Mouse (Mus musculus) stomach, postnatal 0 days (tissue): ENCODE measurements around the gene Gpatch2. TPM values are rescaled to one million over a fixed set of nuclear protein-coding genes. Genes with fewer than 3 reads are reported as not detected.

Source experiments
- ATAC-seq: fragments of 200-750 bp; cut with Nextera tagmentation; 2 replicates; pipeline ENCODE4 v1.8.0; 2017; ENCODE audit not compliant: low FRiP score, low TSS enrichment
- DNase-seq: peaks from one replicate; pipeline ENCODE4 v3.0.0-alpha.2; 2016; ENCODE audit warnings: low spot score
- H3K27ac ChIP-seq: fragments of 300-500 bp; sonication (generic); replicated peaks from 2 replicates; pipeline ENCODE4 v1.5.1; 2014; ENCODE audit warnings: mild to moderate bottlenecking, control low read depth
- H3K27me3 ChIP-seq: fragments of 300-500 bp; sonication (generic); 2 replicates; pipeline ENCODE4 v1.6.1; 2014; ENCODE audit warnings: low read length; ENCODE audit not compliant: control insufficient read depth, insufficient read depth
- H3K36me3 ChIP-seq: fragments of 300-500 bp; sonication (generic); 2 replicates; pipeline ENCODE4 v1.6.1; 2014; ENCODE audit warnings: low read length, mixed read lengths; ENCODE audit not compliant: control insufficient read depth, insufficient read depth
- H3K4me1 ChIP-seq: fragments of 300-500 bp; sonication (generic); replicated peaks from 2 replicates; pipeline ENCODE4 v1.6.1; 2014; ENCODE audit warnings: antibody characterized with exemption; ENCODE audit not compliant: control insufficient read depth, insufficient read depth
- H3K4me2 ChIP-seq: fragments of 300-500 bp; sonication (generic); replicated peaks from 2 replicates; pipeline ENCODE4 v1.6.1; 2014; ENCODE audit warnings: low read depth, mild to moderate bottlenecking, control low read depth, moderate library complexity
- H3K4me3 ChIP-seq: fragments of 300-500 bp; sonication (generic); 2 replicates; pipeline ENCODE4 v1.5.1; 2014; ENCODE audit warnings: low read depth, low read length, control low read depth
- H3K9ac ChIP-seq: fragments of 300-500 bp; sonication (generic); 2 replicates; pipeline ENCODE4 v1.6.1; 2014; ENCODE audit warnings: mild to moderate bottlenecking, low read length, control low read depth, mixed read lengths
- H3K9me3 ChIP-seq: fragments of 300-500 bp; sonication (generic); 2 replicates; pipeline ENCODE4 v1.6.1; 2016; ENCODE audit warnings: low read length; ENCODE audit not compliant: control insufficient read depth
- CTCF ChIP-seq: IDR thresholded peaks from 2 replicates; pipeline ENCODE4 v1.5.1; 2016; ENCODE audit warnings: antibody characterized with exemption, low read depth, mild to moderate bottlenecking, moderate library complexity
- EP300 ChIP-seq: optimal IDR thresholded peaks from 2 replicates; pipeline ENCODE3; 2016; ENCODE audit warnings: antibody characterized with exemption
- WGBS: fragments of 180-500 bp; shearing (Covaris S2); extraction: QIAGEN DNeasy Blood & Tissue Kit; methylation state at CpG from one replicate; pipeline ENCODE4 v1.1.7; 2014; 5-methylcytosine and 5-hydroxymethylcytosine counted together
- polyA plus RNA-seq: library from polyadenylated mRNA; unstranded; fragments of >200 nt; fragmentation: Nextera tagmentation; extraction: Ambion mirVana; gene quantifications from 2 replicates; pipeline ENCODE4 v1.2.1, GENCODE M21; 2015

Gpatch2 gene
- polyA plus RNA-seq, 1 experiment from 2014 or later, result 9.2 TPM

GRCm38 (mm10) chr1:187209496-187209895, 5.8 kb upstream of the Gpatch2 start:
- DNase-seq (no peak), ATAC-seq (no peak)
- Histone ChIP-seq H3K9me3 (no peaks in the 10 kb centered on the region), H3K27ac (no peak overlapping the region), H3K36me3 (no peaks in the 10 kb centered on the region), H3K4me1 (no peaks in the 10 kb centered on the region), H3K27me3 (no peaks in the 10 kb centered on the region), H3K4me2 (no peak overlapping the region), H3K4me3 (no peak overlapping the region), H3K9ac (no peak overlapping the region)
- WGBS, result 37% methylated on average over 4 of the region's 4 CpGs
- TF ChIP-seq EP300, result no peak
- TF ChIP-seq CTCF, result no peak

- DNase-seq (no peak), ATAC-seq (no peak)
- 74% methylated on average over 4 of the region's 4 CpGs for WGBS
- Histone ChIP-seq H3K4me3 (no peak overlapping the region), H3K9me3 (no peaks in the 10 kb centered on the region), H3K36me3 (no peaks in the 10 kb centered on the region), H3K27ac (no peak overlapping the region), H3K9ac (no peak overlapping the region), H3K27me3 (no peaks in the 10 kb centered on the region), H3K4me2 (no peak overlapping the region), H3K4me1 (no peaks in the 10 kb centered on the region)
- TF ChIP-seq EP300 (no peak), CTCF (no peak)
Measured at GRCm38 (mm10) chr1:187210736-187211135, 4.6 kb upstream of the Gpatch2 start.

DNA sequence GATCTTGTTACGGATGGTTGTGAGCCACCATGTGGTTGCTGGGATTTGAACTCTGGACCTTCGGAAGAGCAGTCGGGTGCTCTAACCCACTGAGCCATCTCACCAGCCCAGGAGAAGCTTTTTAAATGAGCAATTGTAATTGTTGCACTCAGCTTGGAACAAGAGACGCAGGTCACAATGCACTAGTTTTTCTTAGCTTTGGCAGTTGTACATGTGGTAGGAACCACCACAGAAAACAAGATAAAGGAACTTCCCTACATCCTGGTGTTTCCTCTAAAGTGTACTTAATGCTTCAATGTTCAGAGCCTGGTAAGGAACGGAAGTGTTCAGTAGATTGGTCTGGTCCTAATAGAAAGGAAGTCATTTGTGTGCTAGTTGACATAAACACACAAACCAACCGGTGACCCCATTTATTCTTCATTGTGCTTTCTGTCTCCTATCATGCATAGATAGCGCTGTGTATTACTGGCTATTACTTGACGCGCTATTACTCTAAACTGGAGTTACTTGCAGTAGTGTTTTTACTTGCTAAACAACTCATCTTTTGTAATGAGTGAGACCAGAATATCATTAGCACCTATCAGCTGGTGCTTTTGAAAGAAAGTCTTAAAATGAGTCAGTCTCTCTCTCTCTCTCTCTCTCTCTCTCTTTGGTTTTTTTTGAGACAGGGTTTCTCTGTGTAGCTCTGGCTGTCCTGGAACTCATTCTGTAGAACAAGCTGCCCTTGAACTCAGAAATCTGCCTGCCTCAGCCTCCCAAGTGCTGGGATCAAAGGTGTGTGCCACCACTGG, 1.5 kb downstream of the Gpatch2 start:
- no peaks in the 10 kb centered on the region for H3K36me3 ChIP-seq
- no peaks in the 10 kb centered on the region for H3K27me3 ChIP-seq
- WGBS, result 88% methylated on average over 9 of the region's 9 CpGs
- no peak overlapping the region for H3K4me2 ChIP-seq
- no peak overlapping the region for H3K9ac ChIP-seq
- no peaks in the 10 kb centered on the region for H3K4me1 ChIP-seq
- no peak for TF ChIP-seq CTCF
- no peak for TF ChIP-seq EP300
- H3K4me3 ChIP-seq, result no peak overlapping the region
- H3K27ac ChIP-seq, result no peak overlapping the region
- no peak for ATAC-seq
- no peaks in the 10 kb centered on the region for H3K9me3 ChIP-seq
- no peak for DNase-seq

DNA sequence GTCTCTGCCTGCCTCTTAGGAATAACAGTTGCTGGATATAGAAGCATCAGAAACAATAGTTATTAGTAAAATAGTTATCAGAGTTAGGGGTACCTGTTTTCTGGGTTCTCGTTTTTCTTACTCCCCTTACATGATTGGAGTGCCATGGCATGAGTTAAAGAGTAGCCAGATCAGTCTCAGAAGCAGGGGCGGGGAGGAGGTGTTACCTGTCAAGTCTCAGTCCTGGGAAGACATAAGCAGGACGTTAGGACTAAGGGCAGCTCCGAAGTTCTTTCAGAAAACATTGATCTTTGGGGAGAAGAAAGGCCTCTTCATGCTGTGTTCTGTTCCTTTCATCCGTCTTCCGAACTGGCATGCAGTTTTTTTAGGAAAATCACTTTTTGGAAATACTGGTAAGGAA, 5.4 kb downstream of the Gpatch2 start:
- 60% methylated on average over 6 of the region's 6 CpGs for WGBS

GRCm38 (mm10) chr1:187226328-187227025, 11.2 kb downstream of the Gpatch2 start:
- no peaks in the 10 kb centered on the region for H3K27me3 ChIP-seq
- H3K4me3 ChIP-seq, result no peak overlapping the region
- no peaks in the 10 kb centered on the region for H3K4me1 ChIP-seq
- 53% methylated on average over 11 of the region's 11 CpGs for WGBS
- H3K27ac ChIP-seq, result 0 out of 2 replicates have a peak overlapping the region, but pooled peaks have one; percentile 14
- DNase-seq, result no peak
- H3K36me3 ChIP-seq, result no peaks in the 10 kb centered on the region
- H3K9me3 ChIP-seq, result no peaks in the 10 kb centered on the region
- TF ChIP-seq EP300, result no peak
- no peak for TF ChIP-seq CTCF
- no peak overlapping the region for H3K9ac ChIP-seq
- ATAC-seq, result peak; percentile 84
- no peak overlapping the region for H3K4me2 ChIP-seq

More for the DNA sequence above, 5.4 kb downstream of the Gpatch2 start:
- Histone ChIP-seq H3K27ac (no peak overlapping the region), H3K4me3 (no peak overlapping the region), H3K27me3 (no peaks in the 10 kb centered on the region), H3K4me1 (no peaks in the 10 kb centered on the region), H3K9ac (no peak overlapping the region), H3K4me2 (no peak overlapping the region), H3K36me3 (no peaks in the 10 kb centered on the region), H3K9me3 (no peaks in the 10 kb centered on the region)
- no peak for DNase-seq
- no peak for TF ChIP-seq CTCF
- no peak for TF ChIP-seq EP300
- ATAC-seq, result no peak
